Mouse (Mus musculus): ENCODE results near the gene Nt5c2. TPM values are rescaled to one million over a fixed set of nuclear protein-coding genes. Genes with fewer than 3 reads are reported as not detected.
A peak's percentile ranks its signal among the peaks of the same experiment; 100 is the strongest.

Nt5c2 gene
- polyA plus RNA-seq, 1 experiment from 2014 or later: 23.0 TPM

DNA sequence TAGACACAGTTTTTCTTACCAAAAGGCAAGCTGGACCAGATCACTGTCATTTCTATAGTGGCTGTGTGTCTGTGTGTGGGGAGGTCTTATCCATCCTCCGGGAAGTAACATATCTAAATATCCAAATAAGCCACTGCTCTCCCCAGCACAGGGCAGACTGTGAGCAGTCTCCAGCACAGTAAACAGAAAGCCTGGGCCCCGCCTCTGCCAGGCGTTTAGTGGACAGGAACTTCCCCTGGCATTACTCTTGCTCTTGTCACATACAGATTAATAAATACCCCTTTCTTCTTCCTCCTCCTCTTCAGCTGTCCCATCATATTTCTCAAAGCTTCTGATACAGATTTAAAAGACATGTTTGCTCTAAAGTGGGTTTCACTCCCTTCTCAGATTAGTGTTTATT is 152.4 kb downstream of the Nt5c2 start:
- H3K4me2 ChIP-seq (replicated peaks; ENCODE audit: low read depth): no peak overlapping the region
- no peak overlapping the region for H3K4me3 ChIP-seq (ENCODE audit: low read depth, low read length)
- H3K9me3 ChIP-seq (ENCODE audit: control insufficient read depth): no peaks in the 10 kb centered on the region
- TF ChIP-seq CTCF (IDR thresholded peaks at IDR 0.05; ENCODE audit: low read depth): no peak
- no peaks in the 10 kb centered on the region for H3K4me1 ChIP-seq (replicated peaks; ENCODE audit: control insufficient read depth, insufficient read depth, low read length)
- no peak overlapping the region for H3K9ac ChIP-seq (ENCODE audit: low read depth, low read length)
- WGBS: 19% methylated on average over 3 of the region's 3 CpGs
- no peak for ATAC-seq
- H3K27me3 ChIP-seq (replicated peaks; ENCODE audit: control insufficient read depth, insufficient read depth, low read length): no peaks in the 10 kb centered on the region
- no peak overlapping the region for H3K27ac ChIP-seq (ENCODE audit: low read depth, low read length)
- 0 out of 2 replicates have a peak, but pooled peaks cover 5% of the 10 kb centered on the region for H3K36me3 ChIP-seq (ENCODE audit: control insufficient read depth, insufficient read depth)

DNA sequence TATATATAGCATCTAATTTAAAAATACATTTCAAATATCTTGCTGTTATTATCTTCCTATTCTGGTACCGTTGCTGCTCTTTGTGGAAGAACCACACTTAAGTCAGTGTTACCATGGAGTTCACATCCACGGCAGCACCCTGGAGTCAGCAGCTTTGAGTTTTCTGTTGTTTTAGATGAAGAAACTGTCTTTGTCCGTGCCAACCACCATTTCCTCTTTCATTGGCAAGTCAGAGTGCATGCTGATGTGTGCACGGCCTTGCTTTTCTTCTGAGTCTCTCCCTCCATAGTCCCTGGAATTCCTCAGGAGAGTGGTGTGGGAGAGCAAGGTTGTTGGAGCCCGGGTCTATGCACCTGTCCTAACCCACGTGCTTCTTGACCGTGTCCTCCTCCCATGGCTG is 156.8 kb downstream of the Nt5c2 start:
- WGBS: 88% methylated on average over 7 of the region's 7 CpGs
- no peak for TF ChIP-seq CTCF (IDR thresholded peaks at IDR 0.05; ENCODE audit: low read depth)
- no peak overlapping the region for H3K4me2 ChIP-seq (replicated peaks; ENCODE audit: low read depth)
- no peaks in the 10 kb centered on the region for H3K4me1 ChIP-seq (replicated peaks; ENCODE audit: control insufficient read depth, insufficient read depth, low read length)
- no peak overlapping the region for H3K4me3 ChIP-seq (ENCODE audit: low read depth, low read length)
- no peaks in the 10 kb centered on the region for H3K27me3 ChIP-seq (replicated peaks; ENCODE audit: control insufficient read depth, insufficient read depth, low read length)
- no peak overlapping the region for H3K27ac ChIP-seq (ENCODE audit: low read depth, low read length)
- ATAC-seq: no peak
- 0 out of 2 replicates have a peak, but pooled peaks cover 5% of the 10 kb centered on the region for H3K36me3 ChIP-seq (ENCODE audit: control insufficient read depth, insufficient read depth)
- H3K9ac ChIP-seq (ENCODE audit: low read depth, low read length): no peak overlapping the region
- no peaks in the 10 kb centered on the region for H3K9me3 ChIP-seq (ENCODE audit: control insufficient read depth)

DNA sequence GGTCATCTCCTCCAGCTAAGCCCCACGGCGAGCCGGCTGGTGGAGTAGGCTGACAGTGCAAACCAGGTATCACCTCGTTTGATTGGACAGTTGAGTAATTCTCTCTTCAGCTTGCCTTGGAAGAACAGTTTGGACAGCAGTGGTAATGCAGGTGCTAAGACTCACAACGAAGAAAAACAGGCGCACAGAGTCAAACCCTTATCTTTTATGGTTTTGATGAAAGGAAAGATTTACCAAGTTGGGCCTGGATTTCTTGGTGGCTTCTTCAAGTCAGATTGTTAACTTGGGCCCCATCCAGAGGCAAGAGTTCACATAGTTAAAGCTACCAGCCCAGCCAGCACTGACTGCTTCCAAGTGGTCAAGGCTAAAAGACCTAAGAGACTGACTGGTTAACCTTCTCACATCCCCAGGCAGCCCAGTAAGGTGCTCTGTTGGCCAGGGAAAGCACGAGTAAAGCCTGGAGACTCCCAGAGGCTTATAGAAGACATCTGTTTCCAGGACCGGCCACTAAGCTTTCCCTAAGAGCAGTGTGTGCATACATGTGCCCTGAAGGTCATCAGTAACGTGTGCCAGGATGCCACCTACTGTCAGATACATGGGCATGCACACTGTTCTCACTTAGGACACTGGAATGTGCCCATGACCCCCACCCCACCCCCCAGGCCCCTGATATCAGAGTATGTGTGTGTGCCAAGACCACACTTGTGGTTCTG is 157.5 kb downstream of the Nt5c2 start:
- Histone ChIP-seq H3K27ac (ENCODE audit: low read depth, low read length) (no peak overlapping the region), H3K4me3 (ENCODE audit: low read depth, low read length) (no peak overlapping the region), H3K4me1 (replicated peaks; ENCODE audit: control insufficient read depth, insufficient read depth, low read length) (no peaks in the 10 kb centered on the region), H3K27me3 (replicated peaks; ENCODE audit: control insufficient read depth, insufficient read depth, low read length) (no peaks in the 10 kb centered on the region), H3K9ac (ENCODE audit: low read depth, low read length) (no peak overlapping the region), H3K4me2 (replicated peaks; ENCODE audit: low read depth) (no peak overlapping the region), H3K9me3 (ENCODE audit: control insufficient read depth) (no peaks in the 10 kb centered on the region), H3K36me3 (ENCODE audit: control insufficient read depth, insufficient read depth) (0 out of 2 replicates have a peak, but pooled peaks cover 5% of the 10 kb centered on the region)
- 0 out of 2 replicates have a peak, but pooled peaks have one; percentile 53 for ATAC-seq
- peak; percentile 67 for TF ChIP-seq CTCF (IDR thresholded peaks at IDR 0.05; ENCODE audit: low read depth)
- 48% methylated on average over 9 of the region's 9 CpGs for WGBS

DNA sequence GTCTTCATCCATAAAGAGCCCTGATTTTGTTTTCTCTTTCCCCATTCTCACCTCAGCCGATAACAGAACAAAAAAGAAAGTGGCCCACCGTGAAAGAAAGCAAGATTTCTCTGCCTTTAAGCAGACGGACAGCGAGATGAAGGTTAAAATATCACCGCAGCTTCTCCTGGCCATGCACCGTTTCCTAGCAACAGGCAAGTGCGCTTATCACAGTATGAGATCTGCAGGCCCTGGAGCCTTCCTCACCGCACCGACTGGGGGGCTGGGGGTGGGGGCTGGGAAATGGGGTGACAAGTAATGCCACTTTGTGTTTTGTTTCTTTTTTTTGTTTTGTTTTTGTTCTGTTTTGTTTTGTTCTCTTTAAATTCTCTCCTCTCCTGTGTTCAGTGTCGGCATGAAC is 158.2 kb downstream of the Nt5c2 start:
- no peak overlapping the region for H3K9ac ChIP-seq (ENCODE audit: low read depth, low read length)
- H3K4me1 ChIP-seq (replicated peaks; ENCODE audit: control insufficient read depth, insufficient read depth, low read length): no peaks in the 10 kb centered on the region
- H3K4me2 ChIP-seq (replicated peaks; ENCODE audit: low read depth): no peak overlapping the region
- 50% methylated on average over 10 of the region's 10 CpGs for WGBS
- 0 out of 2 replicates have a peak, but pooled peaks cover 5% of the 10 kb centered on the region for H3K36me3 ChIP-seq (ENCODE audit: control insufficient read depth, insufficient read depth)
- no peak overlapping the region for H3K27ac ChIP-seq (ENCODE audit: low read depth, low read length)
- H3K9me3 ChIP-seq (ENCODE audit: control insufficient read depth): no peaks in the 10 kb centered on the region
- ATAC-seq: no peak
- TF ChIP-seq CTCF (IDR thresholded peaks at IDR 0.05; ENCODE audit: low read depth): no peak
- H3K4me3 ChIP-seq (ENCODE audit: low read depth, low read length): no peak overlapping the region
- H3K27me3 ChIP-seq (replicated peaks; ENCODE audit: control insufficient read depth, insufficient read depth, low read length): no peaks in the 10 kb centered on the region

DNA sequence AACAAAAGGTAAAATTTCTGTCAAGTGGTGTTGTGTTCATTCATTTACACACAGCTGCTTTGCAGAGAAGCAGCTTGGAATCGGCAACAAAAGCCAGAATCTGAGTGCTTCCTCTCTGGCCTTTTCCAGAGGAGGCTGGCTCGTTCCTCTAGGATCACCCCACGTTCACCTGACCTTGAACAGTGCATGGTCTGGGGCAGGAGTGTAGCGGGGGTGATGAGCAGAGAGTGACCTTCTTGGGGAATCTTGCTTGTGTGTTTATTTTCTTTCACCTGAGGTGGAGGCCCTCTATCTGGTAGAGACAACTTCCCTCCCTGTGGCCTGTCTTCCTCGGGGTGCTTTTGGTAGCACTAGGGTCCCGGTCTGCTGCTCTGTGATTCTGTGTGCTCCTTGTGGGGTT is 158.7 kb downstream of the Nt5c2 start:
- H3K27ac ChIP-seq (ENCODE audit: low read depth, low read length): no peak overlapping the region
- no peak overlapping the region for H3K9ac ChIP-seq (ENCODE audit: low read depth, low read length)
- 42% methylated on average over 6 of the region's 6 CpGs for WGBS
- H3K36me3 ChIP-seq (ENCODE audit: control insufficient read depth, insufficient read depth): 0 out of 2 replicates have a peak, but pooled peaks cover 5% of the 10 kb centered on the region
- no peaks in the 10 kb centered on the region for H3K4me1 ChIP-seq (replicated peaks; ENCODE audit: control insufficient read depth, insufficient read depth, low read length)
- TF ChIP-seq CTCF (IDR thresholded peaks at IDR 0.05; ENCODE audit: low read depth): no peak
- no peak overlapping the region for H3K4me3 ChIP-seq (ENCODE audit: low read depth, low read length)
- no peaks in the 10 kb centered on the region for H3K27me3 ChIP-seq (replicated peaks; ENCODE audit: control insufficient read depth, insufficient read depth, low read length)
- no peaks in the 10 kb centered on the region for H3K9me3 ChIP-seq (ENCODE audit: control insufficient read depth)
- no peak overlapping the region for H3K4me2 ChIP-seq (replicated peaks; ENCODE audit: low read depth)
- no peak for ATAC-seq

DNA sequence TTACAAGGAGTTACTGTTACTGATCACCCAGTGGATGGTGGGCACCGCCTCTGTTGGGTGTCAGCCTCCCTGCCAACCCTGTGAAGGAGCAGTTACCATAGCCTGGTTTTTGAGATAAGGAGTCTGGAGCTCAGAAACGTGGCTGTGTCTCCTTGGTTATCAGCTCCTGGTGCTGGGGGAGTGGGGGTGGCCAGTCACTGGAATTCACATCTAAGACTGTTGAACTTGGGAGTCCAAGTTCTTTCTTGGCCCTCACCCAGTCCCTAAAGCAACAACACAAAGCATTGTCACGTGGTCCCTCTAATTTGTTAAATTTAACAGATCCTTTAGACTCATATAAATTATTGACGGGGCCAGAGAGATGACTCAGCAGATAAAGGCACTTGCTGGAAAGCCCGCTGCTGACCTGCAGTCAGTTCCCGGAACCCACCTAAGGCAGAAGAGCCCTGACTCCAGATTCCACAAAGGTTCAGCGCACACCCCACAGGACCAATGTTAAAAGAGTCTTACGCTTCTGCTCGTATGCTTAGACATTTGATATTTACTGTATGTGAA is 165.4 kb downstream of the Nt5c2 start:
- Histone ChIP-seq H3K9me3 (ENCODE audit: control insufficient read depth) (no peaks in the 10 kb centered on the region), H3K4me1 (replicated peaks; ENCODE audit: control insufficient read depth, insufficient read depth, low read length) (no peaks in the 10 kb centered on the region), H3K9ac (ENCODE audit: low read depth, low read length) (no peak overlapping the region), H3K4me2 (replicated peaks; ENCODE audit: low read depth) (no peak overlapping the region), H3K27me3 (replicated peaks; ENCODE audit: control insufficient read depth, insufficient read depth, low read length) (no peaks in the 10 kb centered on the region), H3K36me3 (ENCODE audit: control insufficient read depth, insufficient read depth) (no peaks in the 10 kb centered on the region), H3K27ac (ENCODE audit: low read depth, low read length) (no peak overlapping the region), H3K4me3 (ENCODE audit: low read depth, low read length) (no peak overlapping the region)
- 52% methylated on average over 9 of the region's 9 CpGs for WGBS
- ATAC-seq: no peak
- no peak for TF ChIP-seq CTCF (IDR thresholded peaks at IDR 0.05; ENCODE audit: low read depth)

All from intestine, postnatal 0 days (tissue).